Mouse (Mus musculus): ENCODE data around the gene Gli1.

Gene Gli1

DNA sequence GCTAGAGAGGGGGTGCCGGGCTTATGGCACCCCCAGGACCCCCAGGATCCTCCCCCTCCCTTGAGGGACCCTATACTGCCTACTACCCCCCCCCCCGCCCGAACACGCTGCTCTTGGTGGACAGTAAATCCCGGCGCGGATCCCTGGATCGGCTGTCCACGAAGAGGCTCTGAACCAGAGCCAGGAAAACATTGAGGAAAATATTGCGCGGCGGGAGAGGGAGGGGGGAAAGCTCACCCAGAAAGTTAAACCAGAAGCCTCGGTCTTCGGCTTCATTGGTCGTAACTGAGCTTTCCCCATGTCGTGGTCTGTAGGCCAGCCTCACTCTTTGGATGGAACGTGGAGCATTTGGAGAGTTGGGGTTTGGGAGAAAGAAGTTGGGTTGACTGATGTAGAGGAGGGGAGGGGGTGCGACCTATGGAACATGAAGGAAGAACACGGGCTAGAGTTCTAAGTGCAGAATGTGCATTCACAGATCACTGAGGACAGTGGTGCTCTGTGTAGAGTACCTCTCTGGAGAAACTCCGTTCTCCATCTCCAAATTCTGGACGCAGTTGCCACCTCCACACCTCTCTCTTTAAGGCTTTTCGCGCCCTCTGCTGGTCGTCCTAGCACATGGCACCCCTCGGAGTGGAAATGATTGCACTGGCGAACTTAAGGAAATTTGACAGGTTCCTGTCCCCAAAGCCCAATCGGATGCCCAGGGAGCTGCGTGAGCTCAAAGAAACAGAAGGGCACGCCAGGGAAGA is at the start of gene Gli1:
Gene Gli1 (minus strand): TSS at position 84 of the 749 bp plus-strand sequence.
- peak; percentile 71 for DNase-seq (ENCODE audit: low read depth, low spot score)

- no peak for DNase-seq (ENCODE audit: low read depth, low spot score)
Observed at GRCm38 (mm10) chr10:127381743-127382134, 40.0 kb upstream of the Gli1 start.

DNA sequence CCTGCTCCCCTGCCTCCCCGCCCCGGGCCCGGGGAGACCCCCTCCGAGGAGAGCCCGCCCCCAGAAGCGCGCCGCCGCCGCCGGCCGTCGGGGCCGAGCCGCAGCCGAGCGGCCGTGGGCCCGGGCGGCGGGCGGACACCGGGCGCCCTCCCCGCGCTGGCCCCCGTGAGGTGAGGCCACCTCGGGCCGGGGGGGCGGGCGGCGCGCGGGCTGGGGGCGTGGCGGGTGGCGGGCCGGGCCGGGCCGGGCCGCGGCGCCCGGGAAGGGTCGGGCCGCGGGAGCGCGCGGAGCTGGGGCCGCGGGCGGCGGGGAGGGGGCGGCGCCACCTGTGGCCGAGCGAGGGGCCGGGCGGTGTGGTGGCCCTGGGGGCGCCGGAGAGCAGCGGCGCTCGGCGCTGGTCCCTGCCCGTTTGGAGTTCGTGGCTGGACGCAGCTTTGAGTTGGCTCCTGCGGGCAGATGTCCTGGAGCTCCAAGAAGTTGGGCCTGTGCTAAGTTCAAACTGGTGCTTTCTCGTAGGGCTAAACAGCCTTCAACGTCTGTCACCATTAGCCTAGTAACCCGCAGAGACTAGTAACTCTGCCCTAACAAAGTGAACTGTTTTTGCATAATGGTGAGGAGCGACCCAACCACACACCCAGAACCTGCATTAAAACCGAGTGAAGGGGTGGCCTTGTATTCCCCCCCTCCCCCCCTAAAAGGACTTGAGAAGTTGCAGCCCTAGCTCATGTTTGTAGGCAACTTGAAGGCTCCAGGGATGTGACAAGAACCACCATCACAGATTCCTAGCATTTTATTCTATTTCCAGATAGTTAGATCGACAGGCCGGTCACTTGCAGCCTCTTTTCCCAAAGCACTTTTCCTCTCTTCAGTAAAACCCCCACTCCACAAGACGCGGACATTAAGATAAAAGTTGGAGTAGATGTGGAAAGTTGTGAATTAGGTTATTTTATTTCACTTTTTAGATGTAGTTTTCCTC is 39.3 kb upstream of the Gli1 start:
- DNase-seq (ENCODE audit: low read depth, low spot score): no peak

- peak; percentile 84 for DNase-seq (ENCODE audit: low read depth, low spot score)
Observed at GRCm38 (mm10) chr10:127380251-127380691, 38.5 kb upstream of the Gli1 start, which contains the start of gene R3hdm2. Gene R3hdm2, plus strand, starts transcription at chr10:127380327.

DNA sequence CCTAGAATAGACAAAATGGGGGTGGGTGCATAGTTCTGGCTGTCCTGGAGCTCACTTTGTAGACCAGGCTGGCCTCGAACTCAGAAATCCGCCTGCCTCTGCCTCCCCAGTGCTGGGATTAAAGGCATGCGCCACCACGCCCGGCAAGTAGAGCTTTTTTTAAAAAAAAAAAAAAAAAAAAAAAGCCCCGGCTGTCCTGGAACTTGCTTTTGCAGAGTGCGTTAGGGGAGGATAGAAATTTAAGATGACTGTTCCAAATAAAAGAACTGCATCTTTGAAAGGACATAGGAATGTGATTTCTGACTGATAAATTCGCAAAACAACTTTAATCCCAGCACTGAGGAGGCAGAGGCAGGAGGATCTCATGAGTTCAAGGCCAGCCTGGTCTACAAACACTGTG is 37.9 kb upstream of the Gli1 start:
- no peak for DNase-seq (ENCODE audit: low read depth, low spot score)

- DNase-seq (ENCODE audit: low read depth, low spot score): no peak
Observed at GRCm38 (mm10) chr10:127377700-127378099, 35.9 kb upstream of the Gli1 start.

DNA sequence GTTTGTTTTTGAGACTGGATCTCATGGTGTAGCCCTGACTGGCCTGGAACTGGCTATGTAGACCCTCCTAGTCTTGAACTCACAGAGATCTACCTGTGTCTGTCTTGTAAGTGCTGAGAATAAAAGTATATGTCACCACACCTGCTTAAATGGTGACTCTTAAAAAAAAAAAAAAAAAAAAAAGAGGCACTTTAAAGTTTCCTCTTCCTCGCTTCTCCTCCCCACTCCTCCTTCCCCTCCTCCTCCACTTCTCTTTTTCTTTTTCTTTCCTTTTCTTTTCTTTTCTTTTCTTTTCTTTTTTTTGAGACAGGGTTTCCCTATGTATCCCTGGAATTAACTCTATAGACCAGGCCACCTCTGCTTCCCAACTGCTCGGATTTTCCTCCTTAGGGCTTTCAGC is 29.2 kb upstream of the Gli1 start:
- no peak for DNase-seq (ENCODE audit: low read depth, low spot score)

DNA sequence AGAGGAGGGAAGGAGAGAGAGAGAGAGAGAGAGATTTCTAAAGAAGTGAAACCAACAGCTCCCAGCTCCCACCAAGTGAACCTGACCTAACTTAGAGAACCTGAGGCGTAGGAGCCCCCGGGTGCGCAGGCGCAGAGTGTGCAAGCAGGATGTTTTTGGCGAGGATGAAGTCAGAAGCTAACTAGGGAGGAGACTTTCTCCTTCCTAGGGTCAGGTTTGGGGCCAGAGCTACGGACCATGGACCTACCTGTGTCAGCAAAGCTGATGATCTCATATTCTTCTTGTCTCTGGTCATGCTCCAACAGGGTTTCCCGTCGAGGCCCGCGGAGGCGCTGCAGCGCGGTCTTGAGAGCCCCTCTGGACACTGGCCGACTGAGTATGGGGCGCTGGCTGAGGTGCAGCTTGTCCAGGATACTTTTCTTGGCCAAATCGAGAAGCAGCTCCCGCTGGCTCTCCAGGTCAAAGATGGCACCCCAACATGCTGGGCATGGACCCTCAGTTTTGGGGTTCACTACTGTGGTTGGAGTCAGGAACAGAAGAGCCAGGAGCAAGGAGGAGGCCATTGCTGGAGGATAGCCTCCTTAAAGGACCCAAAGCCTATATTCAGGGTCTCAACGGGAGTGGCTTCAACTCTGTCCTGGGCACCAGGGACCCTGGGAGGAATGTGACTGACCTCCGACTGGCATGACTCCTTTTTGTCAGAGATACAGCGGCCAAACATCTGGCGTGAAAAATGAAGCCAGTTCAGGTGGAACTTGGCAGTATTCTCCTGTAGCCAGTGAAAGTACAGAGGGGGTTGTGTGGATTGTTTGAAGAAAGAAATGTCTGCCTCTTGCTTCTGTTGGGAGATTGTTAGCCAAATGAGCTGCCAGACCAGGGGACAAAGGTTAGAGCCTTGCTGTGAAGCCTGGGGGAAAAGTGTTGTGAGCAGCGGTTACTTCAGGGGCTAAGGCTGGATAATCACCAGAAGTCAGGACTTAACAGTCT is 28.4 kb upstream of the Gli1 start, which contains the start of gene Inhbc:
Gene Inhbc (minus strand): TSS at position 598 of the 987 bp plus-strand sequence.
- DNase-seq (ENCODE audit: low read depth, low spot score): no peak

DNA sequence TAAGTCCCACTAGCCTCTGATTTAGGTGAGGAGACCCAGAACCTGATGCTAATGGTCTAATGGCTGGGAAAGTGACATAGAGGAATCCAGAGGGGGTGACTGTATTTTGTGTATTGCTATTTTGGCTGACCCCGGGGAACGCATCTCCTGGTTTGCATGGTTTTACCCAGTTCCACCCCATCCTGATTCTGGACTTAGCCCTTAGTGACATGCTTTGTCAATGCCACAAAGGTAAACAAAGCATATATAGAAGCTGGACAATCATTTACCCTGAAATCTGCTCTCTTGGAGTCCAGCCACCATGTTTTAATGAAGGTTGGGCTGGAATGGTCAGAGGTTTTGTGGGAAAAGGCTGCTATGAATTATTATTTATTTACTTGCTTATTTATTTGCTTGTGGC is 26.5 kb upstream of the Gli1 start:
- DNase-seq (ENCODE audit: low read depth, low spot score): no peak

- DNase-seq (ENCODE audit: low read depth, low spot score): no peak
Observed at GRCm38 (mm10) chr10:127367116-127367515, 25.3 kb upstream of the Gli1 start.

- no peak for DNase-seq (ENCODE audit: low read depth, low spot score)
Observed at GRCm38 (mm10) chr10:127360714-127361113, 18.9 kb upstream of the Gli1 start.

DNA sequence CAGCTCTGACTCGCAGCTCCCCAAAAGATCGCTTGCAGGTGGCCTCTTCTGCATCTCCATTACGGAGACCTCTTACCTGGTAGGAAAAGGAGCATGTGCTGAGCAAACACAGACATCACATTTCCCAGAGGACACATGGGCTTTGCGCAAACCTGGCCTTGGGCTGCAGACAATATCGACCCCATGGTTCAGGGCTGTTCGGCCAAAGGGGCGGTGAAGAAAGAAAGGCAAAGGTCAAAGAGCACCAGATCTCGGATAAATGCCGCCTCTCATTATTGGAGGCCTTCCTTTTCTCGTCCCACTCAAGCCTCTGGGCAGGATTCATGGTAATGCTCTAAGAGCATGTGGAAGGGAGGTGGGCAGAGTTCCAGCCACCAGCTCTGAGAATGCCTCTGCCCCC is 13.6 kb upstream of the Gli1 start:
- DNase-seq (ENCODE audit: low read depth, low spot score): no peak

DNA sequence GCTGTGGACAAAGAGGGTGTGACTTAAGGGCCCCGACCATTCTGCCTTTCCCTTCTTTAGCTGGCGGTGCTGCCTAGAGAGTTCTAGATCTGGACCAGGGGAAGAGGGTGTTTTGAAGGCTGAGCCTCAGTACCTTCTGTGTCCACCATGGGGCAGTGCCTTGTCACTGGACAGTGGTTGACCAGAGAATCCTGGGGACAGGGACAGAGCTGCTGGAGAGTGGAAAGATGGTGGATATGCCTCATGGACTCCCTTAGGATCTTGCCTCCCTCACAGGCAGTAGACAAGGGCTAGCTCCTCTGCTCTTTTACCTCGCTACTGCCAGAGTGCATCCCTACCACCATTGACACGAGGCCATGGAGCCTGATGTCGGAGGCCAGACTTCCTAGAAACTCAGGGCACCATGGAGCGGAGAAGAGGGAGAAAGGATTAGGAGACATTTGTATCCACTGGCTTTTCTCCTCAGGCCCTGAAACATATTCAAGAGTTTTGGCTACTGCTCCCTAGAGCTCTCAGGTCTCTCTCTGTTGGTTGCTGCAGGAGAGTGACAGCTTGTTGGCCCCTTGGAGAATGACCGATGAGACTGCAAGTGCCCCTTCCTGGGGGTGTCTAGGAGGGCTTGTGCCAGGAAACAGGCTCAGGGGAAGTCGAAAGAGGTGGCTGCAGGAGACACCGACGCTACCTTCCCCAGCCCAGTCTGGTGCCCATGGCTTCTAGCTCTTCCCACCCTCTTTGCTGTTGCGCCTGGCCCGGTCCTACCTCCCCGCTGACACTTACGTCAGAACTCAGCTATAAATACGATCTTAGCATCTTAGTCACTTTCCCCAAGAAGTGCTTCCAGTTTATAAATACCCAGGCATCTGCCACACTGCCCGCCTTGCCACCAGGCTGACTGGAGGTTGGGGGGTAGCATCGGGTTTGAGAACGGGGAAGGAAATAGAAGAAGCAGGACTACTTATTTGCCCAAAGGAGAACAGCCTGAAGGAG is 12.4 kb upstream of the Gli1 start, which contains the start of gene Inhbe:
Gene Inhbe (minus strand): TSS at position 503 of the 987 bp plus-strand sequence.
- DNase-seq (ENCODE audit: low read depth, low spot score): no peak

DNA sequence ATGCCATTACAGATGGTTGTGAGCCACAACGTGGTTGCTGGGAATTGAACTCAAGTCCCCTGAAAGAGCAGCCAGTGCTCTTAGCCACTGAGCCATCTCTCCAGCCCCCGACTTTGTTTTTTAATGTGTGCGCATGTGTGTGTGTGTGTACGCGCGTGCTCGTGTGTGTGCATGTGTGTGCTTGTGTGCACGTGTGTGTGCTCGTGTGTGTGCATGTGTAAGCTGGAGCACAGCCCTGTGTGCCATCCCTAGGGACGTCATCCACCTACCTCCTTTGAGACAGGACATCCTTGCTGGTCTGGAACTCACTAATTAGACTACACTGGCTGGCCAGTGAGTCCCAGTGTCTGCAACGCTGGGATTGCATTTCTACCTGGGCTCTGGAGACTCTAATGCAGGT is 11.0 kb upstream of the Gli1 start:
- no peak for DNase-seq (ENCODE audit: low read depth, low spot score)

DNA sequence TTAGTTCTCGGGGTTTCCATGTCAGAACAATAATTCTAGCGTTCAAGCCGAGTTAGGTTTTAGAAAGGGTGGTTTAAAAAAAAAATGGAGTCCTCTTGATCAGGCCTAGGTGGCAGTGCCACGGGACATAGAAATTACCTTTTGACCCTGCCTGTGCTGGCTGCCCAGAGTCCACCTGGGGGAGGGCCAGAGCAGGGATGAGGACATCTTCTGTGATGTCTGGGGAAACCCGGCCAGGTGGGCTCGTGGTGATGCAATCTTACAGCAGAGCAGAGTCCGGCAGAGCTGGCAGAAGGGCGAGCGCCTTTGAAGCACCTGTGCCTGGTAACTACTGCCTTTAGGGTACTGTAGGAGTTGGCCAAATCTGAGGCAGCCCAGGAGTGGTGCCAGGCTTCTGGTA is 10.4 kb upstream of the Gli1 start:
- no peak for DNase-seq (ENCODE audit: low read depth, low spot score)

DNA sequence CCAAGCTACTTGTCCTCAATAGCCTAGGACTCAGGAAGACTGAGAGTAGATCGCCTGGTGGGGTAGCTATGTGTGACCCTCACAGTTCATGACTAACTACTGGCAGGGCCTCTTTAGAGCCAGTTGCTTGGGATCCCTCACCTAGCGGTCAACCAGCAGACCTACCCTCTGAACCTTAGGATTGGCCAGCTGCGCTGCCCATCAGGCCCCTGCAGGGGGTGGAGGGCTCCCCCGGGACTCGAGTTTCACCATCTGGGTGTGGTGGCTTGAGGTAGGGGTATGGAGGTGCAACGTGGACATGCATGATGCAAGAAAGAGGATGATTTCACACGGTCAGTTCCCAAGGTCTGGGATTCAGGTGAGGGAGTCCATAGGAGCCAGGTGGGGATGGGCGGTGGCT is 9.9 kb upstream of the Gli1 start:
- DNase-seq (ENCODE audit: low read depth, low spot score): no peak

DNA sequence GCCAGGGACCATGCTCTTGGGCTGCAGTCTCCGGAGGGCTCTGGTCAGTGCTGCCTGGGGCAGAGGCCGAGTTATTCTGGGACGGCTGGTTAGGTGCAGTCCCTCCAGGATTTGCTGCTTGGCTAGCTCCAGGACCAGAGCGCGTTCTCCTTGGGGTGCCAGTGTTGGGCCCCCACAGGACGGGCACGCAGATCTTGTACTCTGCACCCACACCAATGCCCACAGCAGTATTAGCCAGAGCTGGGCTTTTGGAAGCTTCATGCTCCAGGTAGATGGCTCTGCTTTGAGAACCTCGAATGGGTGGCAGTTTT is 9.5 kb upstream of the Gli1 start:
- no peak for DNase-seq (ENCODE audit: low read depth, low spot score)

GRCm38 (mm10) chr10:127350594-127351284 is 9.0 kb upstream of the Gli1 start:
- peak; percentile 67 for DNase-seq (ENCODE audit: low read depth, low spot score)

GRCm38 (mm10) chr10:127349810-127350209 is 8.0 kb upstream of the Gli1 start:
- no peak for DNase-seq (ENCODE audit: low read depth, low spot score)
